Mouse (Mus musculus) heart, adult 11 months (tissue): ENCODE results near the gene Chmp2b.

Source experiments
- DNase-seq: peaks from one replicate; pipeline ENCODE4 v3.0.0; 2022

Chmp2b gene

DNA sequence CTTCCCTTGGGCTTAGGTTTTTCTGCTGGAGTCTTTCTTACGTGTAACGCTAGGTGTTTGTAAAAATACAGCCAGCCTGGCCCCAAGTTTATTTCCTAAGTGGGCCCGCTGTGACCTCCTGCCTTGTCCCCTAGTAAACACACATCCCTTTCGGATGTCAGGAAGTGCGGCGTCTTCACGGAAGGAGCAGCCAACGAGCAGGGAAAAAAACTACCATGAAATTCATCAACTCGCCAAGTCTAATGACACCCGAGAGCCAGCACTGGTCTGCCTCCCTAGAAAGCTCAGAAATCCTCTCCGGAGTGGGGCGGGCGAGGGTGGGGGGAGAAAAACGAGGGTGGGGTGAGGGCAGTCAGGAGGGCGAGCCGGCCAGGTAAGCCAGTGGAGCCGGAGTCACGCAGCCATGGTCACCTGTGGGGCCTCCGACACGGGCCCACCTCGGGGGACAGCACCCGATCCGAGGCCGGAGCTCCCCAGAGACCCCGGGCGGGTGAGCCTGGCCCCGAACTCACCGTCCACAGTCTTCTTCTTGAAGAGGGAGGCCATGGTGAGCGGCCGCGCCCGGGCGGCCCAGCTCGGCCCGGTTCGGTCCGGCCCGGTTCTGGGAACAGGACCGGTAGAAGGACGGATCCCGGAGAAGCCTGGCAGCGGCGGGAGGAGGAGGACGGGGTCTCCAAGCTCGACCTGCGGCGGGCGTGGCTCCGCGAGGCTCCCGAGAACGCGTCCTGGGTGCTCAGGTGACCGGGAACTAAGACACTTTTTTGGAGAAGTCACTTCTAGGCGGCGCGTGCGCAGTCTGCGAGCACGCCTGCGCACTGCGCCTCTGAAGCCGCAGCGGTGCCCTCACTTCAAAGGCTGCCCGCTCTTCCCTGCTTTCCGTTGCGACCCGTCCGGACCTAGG, at the start of gene Chmp2b:
TSS of gene Chmp2b (minus strand) at position 764 of the 901 bp plus-strand sequence.
- DNase-seq = peak; percentile 98

DNA sequence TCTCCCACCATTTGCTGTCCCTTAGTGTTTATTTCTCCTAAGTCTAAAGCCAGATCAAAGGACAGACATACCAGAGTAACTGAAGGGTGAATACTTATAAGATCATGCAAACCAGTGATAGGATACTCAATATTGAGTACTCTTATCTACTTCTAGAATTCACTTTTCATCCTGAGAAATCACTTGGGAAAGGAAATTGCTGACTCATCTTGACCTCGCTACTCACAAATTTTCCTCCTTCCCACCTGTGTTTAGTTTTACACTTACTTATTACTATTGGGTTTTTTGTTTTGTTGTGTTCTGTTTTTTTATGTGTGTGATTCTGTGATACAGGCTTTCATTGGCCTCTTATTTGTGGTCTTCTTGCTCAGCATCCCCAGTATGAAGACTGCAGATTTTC, 49.2 kb upstream of the Chmp2b start:
- DNase-seq = no peak

DNA sequence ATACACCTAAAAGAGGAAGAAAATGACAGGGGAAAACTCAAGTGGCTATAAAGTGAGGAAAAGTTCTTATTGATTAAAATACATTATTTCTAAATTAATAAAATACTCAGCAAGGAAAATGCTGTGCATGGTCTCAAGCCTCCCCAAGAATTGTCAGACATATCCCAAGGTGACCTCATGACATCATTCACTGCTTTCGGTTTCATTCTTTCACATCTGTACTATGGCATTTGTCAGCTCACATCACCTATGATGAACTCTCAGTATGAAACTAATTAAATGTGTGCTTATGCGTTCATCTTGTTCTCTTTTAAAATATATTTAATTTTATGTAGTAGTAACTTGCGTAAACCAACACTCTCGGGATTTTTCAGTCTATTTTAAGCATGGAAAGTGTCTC, 38.3 kb upstream of the Chmp2b start:
- no peak for DNase-seq

DNA sequence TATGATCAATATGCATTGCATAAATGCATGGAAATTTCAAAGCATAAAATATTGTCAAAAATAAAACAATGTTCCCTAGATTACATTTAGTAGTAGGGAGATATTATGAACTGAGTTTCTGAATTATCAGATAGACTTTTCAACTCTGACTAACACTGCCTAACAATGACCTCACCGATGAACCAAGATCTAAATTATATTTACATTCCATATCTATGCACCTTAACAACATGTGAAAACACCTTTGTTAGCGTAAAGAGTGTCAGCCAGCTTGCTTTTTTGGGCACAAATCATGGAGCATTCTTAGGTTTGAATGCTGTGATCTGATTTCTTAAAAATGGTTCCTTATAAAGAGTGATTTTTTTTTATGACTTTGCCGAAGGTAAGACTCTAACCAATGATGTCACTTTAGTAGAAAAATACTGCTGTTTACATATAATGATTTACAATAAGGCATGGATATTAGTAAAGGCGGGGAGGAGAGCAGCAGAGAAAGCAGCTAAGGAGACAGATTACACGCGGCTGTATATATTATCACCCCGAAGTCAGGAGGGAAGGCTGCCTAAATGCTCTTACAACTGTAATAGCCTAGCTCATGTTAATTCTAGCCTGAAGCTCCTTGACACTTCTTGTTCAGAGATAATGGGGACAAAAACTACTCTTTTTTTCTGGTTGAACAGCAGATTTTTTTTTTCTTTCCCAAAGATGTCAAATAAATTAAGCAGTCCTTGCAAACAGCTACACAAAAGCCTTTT, 23.8 kb upstream of the Chmp2b start:
- no peak for DNase-seq

DNA sequence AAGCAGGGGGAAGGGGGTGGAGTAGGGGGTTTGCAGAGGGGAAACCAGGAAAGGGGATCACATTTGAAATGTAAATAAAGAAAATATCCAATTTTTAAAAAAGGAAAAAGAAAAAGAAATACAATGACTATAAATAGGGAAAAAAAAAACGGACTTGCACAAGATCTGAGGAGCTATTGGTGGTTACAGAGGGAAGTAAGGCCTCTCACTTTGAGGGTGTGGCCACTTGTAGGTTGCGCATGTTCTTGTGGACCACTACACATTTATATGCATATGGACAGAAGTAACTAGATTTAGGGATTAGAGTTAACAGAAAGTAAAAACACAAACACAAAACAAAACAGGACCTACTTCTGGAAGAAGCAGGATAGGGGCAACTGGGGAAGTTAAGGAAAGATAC, 23.2 kb upstream of the Chmp2b start:
- no peak for DNase-seq

DNA sequence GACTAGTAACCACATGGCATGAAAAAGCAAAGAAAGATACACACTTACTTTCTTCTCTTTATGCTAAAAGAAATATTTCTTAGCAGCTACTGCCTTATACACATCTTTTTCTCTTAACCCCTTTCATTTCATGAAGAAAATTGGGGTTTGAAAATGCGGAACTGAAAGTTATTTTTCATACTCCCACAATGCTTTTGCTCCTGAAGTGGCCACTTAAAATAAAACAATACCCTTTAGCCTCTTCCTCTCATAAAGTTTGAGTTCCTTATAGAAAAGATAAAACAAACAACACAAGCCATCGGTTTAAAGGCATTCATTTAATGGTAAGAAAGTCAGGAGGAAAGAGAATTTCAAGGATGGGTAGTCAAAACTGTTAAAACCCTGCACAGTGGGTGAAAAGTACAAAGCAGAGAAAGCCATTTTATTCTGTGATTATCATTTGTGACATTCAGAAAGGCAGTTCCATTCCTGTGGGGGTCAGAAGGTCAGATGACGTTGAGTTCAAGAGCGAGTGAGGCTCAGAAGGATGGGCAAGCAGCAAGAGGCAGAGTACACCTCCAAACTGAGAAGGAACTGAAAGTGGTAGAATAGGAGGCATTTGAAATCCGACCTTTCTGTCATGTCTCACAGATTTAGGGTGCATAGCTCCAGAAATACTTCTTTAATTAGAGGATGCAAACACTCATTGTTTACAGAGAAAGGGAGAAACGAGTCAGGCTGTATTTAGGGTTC, 14.9 kb upstream of the Chmp2b start:
- DNase-seq = no peak

DNA sequence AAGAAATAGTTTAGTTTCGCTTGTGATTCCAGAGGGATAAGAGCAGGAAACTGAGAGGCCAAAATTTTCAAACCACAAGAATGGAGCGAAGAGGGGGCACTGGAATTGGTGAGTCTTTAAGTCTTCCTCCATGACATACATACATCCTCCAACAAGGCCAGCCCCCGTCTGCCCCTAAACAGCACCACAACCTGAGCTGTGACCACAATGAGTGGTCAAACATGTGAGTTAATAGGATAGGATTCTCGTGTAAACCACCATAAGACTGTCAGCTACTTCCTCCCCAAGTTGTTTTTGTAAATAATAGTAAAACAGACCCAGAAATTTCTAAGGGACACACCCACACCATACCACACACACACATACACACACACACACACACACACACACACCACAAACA, 6.3 kb upstream of the Chmp2b start:
- no peak for DNase-seq

DNA sequence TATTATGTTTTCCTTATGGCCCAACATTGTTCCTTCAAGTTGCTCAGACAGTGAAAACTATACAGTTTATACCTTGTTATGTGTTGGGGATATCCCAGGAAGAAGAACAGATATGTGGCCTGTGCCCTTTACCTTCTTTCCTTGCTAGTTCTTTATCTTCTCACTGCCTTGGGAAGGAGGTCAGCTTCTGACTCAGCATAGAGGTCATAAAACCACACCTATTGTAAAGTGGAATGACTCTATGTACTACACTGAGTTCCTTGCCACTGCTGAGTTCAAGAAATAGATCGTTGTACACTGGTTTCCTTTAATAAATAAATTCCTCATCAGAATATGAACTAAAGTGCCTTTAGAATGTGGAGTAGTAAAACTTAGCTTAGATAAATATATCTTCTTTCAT, 2.4 kb upstream of the Chmp2b start:
- no peak for DNase-seq

DNA sequence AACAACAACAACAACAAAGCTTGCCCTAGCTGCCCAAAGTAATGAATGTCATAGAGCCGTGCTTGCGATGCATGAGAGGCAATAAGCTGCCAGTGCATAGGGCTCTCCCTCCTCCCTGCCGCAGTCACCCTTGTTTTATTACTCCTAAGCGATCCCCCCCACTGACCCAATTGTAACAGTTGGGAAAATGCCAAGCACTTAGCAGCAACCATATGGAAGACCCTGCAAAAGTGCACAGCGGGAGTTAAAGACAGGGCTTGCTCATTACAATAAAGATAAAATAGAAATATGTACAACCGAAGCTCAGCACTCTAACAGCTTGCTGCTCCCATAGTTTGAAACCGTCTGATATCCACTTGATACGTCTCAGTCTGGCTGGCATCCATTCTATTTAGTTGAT, 1.8 kb upstream of the Chmp2b start:
- no peak for DNase-seq

DNA sequence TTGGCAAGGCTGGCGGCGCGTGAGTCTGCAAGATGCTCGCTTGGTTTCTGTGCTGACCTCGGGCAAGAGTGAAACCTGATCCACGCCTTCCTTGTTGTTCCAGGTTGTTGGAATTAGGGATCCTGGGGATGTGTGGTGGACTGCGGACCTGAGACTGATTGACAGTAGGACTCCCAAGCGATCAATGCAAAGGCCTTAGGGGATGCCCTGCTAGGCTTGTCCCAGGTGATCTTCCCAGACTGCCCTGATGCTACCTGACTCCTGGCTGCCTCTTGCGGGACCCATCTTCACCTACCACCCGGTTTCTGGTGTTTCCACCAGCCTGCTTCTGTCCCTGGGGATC, 309 bp upstream of the Chmp2b start:
- no peak for DNase-seq

DNA sequence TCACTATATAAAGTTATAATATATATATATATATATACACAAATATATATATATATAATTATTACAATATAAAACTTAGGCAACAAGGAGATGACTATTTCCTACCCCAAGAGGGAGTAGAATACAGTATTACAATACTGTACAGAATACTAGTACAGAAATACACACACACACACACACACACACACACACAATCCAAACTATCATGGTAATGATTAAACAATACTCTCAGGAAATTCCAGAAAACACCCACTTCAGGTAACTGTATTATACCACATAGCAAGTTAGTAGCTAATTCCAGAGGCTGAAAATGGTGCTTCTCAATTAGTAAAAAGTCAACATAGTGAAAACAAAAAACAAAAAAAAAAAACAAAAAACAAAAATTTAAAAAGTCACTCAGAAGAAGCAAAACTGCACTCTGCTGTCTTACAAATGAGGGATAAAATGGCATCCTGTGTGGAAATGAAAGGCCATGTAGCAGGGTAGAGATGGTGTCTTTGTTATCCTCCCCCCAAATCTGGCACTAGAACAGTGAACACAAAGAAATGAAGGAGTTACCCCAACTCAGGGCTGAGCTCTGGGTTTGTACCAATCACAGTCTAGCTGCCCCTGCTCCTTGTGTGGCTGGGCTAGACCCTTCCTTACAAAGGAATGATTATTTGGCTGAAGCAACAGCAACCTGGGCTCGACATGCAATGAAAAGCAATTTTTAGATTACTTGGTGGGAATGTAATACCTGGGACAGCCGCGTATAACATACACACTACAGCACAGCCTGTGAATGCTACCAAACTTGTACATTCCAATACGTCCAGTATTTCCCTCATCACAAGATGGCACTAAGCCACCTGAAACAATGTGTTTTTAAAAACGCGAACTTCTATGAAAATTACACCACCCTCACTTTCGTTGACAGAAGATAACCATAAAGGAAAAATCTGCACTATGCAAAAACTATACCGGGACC, 1.2 kb downstream of the Chmp2b start:
- peak; percentile 85 for DNase-seq

DNA sequence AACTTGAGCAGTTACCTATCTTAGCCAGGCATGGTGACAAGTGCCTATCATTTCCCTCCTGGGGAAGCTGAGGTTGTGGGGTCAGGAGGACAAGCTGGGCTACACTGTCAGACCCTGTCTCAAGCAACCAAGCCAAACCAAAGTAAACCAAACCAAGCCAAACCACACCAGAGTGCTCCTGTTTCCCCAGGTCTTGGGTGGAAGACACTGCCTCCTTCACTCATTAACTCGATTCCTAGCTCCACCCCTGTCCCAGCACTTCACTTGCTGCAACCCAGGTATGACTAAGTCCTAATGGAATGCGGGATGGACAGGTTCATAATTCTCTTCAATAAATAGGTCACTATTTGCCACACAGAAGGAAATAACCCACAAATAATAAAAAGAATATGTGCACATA, 2.9 kb downstream of the Chmp2b start:
- no peak for DNase-seq

DNA sequence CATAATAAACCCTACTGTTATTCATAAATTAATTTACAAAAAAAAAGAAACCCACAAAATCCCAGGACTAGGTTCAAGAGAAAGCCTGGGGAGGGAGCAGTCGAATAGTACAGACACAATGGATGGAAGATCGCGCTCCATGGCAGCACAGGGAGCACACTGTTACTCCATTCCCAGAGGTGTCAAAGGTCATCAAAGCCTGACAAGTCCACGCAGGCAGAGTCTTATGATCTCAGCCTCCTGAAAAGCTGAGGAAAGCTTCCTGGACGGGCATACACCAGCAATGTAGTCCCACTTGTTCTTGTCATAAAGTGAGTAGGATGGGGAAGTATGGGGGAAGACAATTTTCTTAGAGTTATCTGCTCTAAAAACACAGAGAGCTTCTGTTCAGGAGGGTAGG, 5.2 kb downstream of the Chmp2b start:
- DNase-seq = no peak

DNA sequence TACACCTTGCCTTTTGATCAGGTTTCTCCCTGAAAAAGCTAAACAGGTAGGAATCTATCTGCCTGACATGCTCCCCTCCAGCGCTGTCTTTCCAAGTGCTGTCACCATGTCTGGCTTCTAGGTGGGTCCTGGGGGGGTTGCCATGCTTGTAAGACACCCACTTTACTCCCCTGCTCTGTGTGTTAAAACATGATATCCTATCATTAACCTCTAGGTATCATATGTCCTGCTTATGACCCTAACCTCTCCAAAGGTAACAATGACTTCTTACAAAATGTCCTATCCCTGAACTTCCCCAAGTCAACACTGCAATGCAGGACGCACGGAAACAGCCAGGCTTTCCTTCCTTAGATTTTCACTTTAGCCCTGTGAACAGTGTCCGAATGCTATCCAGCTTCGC, 8.3 kb downstream of the Chmp2b start:
- peak; percentile 87 for DNase-seq

DNA sequence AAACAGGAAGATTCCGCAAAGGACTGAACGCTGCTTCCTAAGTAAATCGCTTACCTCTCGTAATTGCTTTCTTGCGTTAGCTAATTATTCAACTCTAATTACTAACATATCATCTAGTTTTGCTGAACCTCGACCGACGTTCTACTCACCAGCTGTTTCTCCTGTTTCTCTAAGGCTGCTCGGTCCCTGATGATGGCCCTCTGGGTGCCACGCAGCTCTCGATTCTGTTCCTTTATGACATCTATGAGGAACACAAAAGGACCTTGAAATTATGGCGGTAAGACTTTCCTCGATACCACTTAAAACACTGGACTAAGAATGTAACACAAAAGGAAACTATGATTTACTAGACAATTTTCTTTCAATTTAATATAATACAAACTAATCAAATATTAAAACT, 11.7 kb downstream of the Chmp2b start:
- DNase-seq = peak; percentile 68

DNA sequence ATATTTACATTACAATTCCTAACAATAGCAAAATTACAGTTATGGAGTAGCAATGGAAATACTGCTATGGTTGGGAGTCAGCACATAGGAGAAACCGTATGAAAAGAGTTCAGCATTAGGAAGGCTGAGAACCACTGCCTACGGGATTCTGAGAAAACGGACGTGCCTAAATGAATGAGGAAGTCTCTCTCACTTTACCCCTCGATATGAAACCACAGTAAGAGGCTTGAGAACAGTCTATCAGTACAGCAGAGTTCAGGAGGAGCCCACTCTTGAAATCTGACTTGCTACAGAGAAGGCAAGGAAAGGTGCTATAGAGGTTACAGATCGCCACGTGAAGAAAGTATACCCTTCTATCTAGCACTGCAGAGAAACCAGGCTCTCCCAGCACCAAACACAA, 13.6 kb downstream of the Chmp2b start:
- no peak for DNase-seq

DNA sequence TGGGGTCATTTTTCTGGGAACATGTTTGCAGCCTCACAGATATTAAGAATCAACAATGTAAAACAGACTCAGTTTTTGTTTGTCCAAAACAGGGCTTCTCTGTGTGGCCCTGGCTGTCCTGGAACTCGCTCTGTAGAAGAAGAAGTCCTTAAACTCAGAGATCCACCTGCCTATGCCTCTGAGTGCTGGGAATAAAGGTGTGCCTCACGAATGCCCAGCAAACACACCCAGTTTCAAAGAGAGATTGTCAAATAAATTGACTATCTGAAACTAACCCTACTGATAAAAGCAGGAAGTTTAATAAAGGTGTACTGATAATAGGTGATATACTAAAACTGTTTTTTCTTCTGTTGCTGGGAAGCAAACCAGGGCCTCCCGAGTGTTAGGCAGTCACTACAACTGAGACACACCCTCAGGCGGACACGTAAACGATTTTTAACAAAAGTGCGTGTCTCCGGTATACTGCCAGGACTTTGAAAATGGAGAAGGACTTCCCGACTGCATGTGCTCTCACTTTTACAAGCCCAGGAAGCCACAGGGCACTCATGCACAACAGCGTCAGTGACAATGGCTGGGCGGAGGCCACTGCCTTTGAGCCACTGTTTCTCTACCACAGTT, 18.7 kb downstream of the Chmp2b start:
- DNase-seq = no peak

DNA sequence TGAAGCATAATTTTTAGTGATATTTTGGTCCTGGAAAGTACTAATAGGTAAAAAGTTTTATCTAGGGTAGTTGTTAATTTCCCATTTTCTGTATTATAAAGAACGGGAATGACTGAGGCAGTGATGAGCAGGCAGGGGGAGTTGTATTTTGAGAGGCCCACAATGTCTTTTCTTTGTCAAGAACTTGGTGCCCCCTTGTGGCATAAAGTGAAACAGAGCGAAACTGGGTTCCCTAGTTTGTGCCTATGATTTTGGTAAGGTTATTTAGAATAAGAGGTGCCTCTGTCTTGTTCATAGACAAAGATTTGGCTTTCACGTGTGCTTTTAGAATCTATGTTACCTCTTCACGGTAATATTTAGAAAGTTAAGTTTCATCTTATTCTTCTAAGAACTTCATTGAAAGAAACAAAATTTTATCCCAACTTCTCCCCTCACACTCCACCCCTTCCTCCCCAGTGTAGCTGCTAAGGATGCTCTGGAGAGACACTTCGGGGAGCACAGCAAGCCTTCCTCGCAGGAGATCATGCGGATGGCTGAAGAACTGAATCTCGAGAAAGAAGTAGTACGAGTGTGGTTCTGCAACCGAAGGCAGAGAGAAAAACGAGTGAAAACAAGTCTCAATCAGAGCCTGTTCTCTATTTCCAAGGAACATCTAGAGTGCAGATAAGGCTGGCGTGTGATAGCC, 29.1 kb downstream of the Chmp2b start:
- no peak for DNase-seq

DNA sequence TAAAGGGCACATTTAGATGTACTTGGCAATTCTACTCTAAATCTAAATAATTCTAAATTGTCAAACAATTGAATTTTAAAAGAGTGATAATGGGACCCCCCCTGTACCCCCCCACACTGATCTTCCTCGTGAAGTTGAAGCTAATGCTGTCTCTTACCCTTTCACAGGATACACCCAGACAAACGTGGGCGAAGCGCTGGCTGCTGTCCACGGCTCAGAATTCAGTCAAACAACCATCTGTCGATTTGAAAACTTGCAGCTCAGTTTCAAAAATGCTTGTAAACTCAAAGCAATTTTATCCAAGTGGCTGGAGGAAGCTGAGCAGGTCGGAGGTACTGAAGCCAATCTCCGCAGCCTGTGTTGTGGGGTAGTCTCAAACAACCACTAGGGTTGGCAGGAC, 30.9 kb downstream of the Chmp2b start:
- DNase-seq = no peak

DNA sequence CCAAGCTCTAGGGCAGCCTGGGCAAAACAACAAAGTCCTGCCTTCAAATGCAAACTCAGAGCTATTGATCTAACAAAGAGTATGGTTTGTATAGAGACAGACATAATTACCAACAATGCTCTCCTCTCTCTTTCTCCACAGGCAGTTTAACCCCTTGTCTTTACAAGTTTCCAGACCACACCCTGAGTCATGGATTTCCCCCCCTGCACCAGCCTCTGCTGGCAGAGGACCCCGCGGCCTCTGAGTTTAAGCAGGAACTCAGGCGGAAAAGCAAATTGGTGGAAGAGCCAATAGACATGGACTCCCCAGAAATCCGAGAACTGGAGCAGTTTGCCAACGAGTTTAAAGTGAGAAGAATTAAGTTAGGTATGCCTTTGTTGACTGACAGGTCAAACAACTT, 32.9 kb downstream of the Chmp2b start:
- no peak for DNase-seq

DNA sequence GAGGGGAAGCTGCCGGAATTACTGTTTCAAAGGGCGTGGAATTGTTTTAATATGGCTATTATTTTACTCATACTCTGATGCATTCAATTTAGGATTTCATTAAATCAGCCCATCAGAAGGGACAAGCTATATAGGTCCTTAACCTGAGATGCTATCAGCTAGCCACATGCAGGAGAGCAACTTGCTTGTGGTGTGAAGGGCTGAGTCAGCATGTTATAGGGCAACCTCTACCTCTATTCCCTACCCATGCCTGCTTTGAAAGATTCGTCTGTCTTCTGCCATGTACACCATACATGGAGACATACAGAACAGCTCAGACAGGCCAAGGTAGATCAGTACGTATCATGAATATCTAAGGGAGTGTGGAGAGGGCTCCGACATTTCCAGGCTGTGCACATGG, 35.8 kb downstream of the Chmp2b start:
- no peak for DNase-seq
